ENCODE assay signal across 17 mouse cellular contexts in the genomic region with DNA sequence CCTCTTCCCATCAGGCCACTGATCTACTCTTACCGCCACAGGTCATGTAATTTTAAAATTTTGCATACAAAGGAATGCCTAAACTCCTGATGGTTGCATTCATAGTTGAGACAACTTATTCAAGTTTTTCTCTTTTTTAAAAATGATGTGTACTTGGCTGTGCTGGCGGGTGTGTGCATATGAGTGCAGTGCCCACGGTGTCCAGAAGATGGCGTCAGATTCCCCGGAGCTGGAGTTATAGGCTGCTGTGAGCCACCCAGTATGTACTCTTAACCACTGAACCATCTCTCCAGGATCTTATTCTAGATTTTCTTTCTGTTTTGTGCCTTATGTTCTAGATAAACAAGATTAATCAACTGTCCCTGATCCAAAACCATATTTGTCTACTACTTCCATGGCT.
DNase-seq lines count a peak whose midpoint lies in the region; ATAC-seq and TF ChIP-seq lines count a peak whose summit lies in the region.
"Had no signal": no experiment of that assay in that cellular context is flagged by ENCODE, and none has a peak within 500 bp of the region (broad histone marks: within the 10 kb centered on the region; RNA-seq: fewer than 3 reads in every experiment).

No protein-coding gene starts in this region.

- no peak overlapping the region for H3K9ac ChIP-seq in embryonic facial prominence, embryonic 12.5 days
- H3K9ac ChIP-seq in CH12.LX (ENCODE audit: insufficient read depth, low read depth), result no peak overlapping the region
- H3K9ac ChIP-seq: lung, embryonic 14.5 days; midbrain, embryonic 12.5 days had no signal

- H3K9me3 ChIP-seq in embryonic facial prominence, embryonic 12.5 days, result no peaks in the 10 kb centered on the region
- H3K9me3 ChIP-seq in embryonic facial prominence, embryonic 10.5 days, result peaks cover 9% of the 10 kb centered on the region; the same call in 1 of the 2 replicates
- H3K9me3 ChIP-seq in CH12.LX (replicated peaks; ENCODE audit: low read length), result peaks cover 6% of the 10 kb centered on the region
- H3K9me3 ChIP-seq: midbrain, embryonic 12.5 days had no signal

- dilution Hi-C loops in CH12.LX (cut with MboI; ENCODE audit: extremely low pct_ligation_motif_present, extremely low pct_unique_long_range_greater_than_20kb, low sequenced_read_pairs), result no loop called here

- H3K4me3 ChIP-seq in embryonic facial prominence, embryonic 12.5 days, result no peak overlapping the region
- H3K4me3 ChIP-seq in embryonic facial prominence, embryonic 10.5 days, result no peak overlapping the region
- H3K4me3 ChIP-seq in layer of hippocampus, adult 2 months, result no peak overlapping the region
- no peak overlapping the region for H3K4me3 ChIP-seq in CH12.LX (replicated peaks in 1 of 3; ENCODE audit: low read depth in 2 of 3, low read length in 2 of 3, poor library complexity in 1 of 3)
- H3K4me3 ChIP-seq: midbrain, embryonic 12.5 days had no signal

- in situ Hi-C loops in CH12.LX (cut with MboI; ENCODE audit: low pct_ligation_motif_present, low pct_unique_long_range_greater_than_20kb, low sequenced_read_pairs), result no loop called here

- 0 out of 2 replicates have a peak, but pooled peaks cover 4% of the 10 kb centered on the region for H3K27me3 ChIP-seq in embryonic facial prominence, embryonic 12.5 days
- 0 out of 2 replicates have a peak, but pooled peaks cover 7% of the 10 kb centered on the region for H3K27me3 ChIP-seq in embryonic facial prominence, embryonic 10.5 days (replicated peaks; ENCODE audit: low read depth, poor library complexity, severe bottlenecking)
- no peaks in the 10 kb centered on the region for H3K27me3 ChIP-seq in CH12.LX (replicated peaks)
- H3K27me3 ChIP-seq: midbrain, embryonic 12.5 days had no signal

- 88% methylated on average over 5 of the region's 5 CpGs for WGBS in embryonic facial prominence, embryonic 12.5 days
- 88% methylated on average over 5 of the region's 5 CpGs for WGBS in embryonic facial prominence, embryonic 10.5 days

- 0 out of 2 replicates have a peak overlapping the region, but pooled peaks have one; percentile 60 for H3K27ac ChIP-seq in embryonic facial prominence, embryonic 12.5 days
- H3K27ac ChIP-seq in embryonic facial prominence, embryonic 10.5 days (replicated peaks), result no peak overlapping the region
- H3K27ac ChIP-seq in layer of hippocampus, adult 2 months, result no peak overlapping the region
- H3K27ac ChIP-seq in CH12.LX (ENCODE audit: insufficient read depth, low read depth), result no peak overlapping the region
- H3K27ac ChIP-seq: macrophage; midbrain, embryonic 12.5 days had no signal

- no peaks in the 10 kb centered on the region for H3K79me2 ChIP-seq in CH12.LX (replicated peaks; ENCODE audit: control insufficient read depth, extremely low read depth, insufficient read depth, poor library complexity, severe bottlenecking)

- H3K36me3 ChIP-seq in embryonic facial prominence, embryonic 12.5 days, result no peaks in the 10 kb centered on the region
- no peaks in the 10 kb centered on the region for H3K36me3 ChIP-seq in embryonic facial prominence, embryonic 10.5 days (replicated peaks)
- no peaks in the 10 kb centered on the region for H3K36me3 ChIP-seq in CH12.LX (replicated peaks in 1 of 2; ENCODE audit: control insufficient read depth in 1 of 2, insufficient read depth in 1 of 2, low read length in 1 of 2)
- H3K36me3 ChIP-seq: midbrain, embryonic 12.5 days had no signal

- TF ChIP-seq EP300 in CH12.LX (IDR thresholded peaks at IDR 0.05; ENCODE audit: low read length), result no peak

- 0 out of 2 replicates have a peak, but pooled peaks cover 3% of the 10 kb centered on the region for H3K4me1 ChIP-seq in embryonic facial prominence, embryonic 12.5 days
- peaks cover 19% of the 10 kb centered on the region for H3K4me1 ChIP-seq in embryonic facial prominence, embryonic 10.5 days
- peaks cover 3 to 24% of the 10 kb centered on the region in 2 experiments for H3K4me1 ChIP-seq in CH12.LX (ENCODE audit: control insufficient read depth in 1 of 2, insufficient read depth in 2 of 2)
- H3K4me1 ChIP-seq: midbrain, embryonic 12.5 days had no signal

- no peak for TF ChIP-seq POLR2A in CH12.LX (IDR thresholded peaks at IDR 0.05; ENCODE audit: low read depth, low read length)

- ATAC-seq in embryonic facial prominence, embryonic 12.5 days (ENCODE audit: insufficient number of reproducible peaks, insufficient read depth, low FRiP score, low TSS enrichment), result no peak
- ATAC-seq in erythroid progenitor cell, adult 5-6 weeks (replicated peaks; ENCODE audit: low FRiP score, poor library complexity, severe bottlenecking), result no peak
- ATAC-seq: forebrain, embryonic 14.5 days had no signal

- TF ChIP-seq RAD21 in CH12.LX (IDR thresholded peaks at IDR 0.05; ENCODE audit: low read depth, low read length), result no peak; the same call in none of the 2 replicates

- no peak for DNase-seq in embryonic facial prominence, embryonic 10.5 days (ENCODE audit: low spot score)
- no peak for DNase-seq in layer of hippocampus, adult 2 months (ENCODE audit: low spot score in 2 of 2)
- DNase-seq in layer of hippocampus, adult 9-11 months, result no peak
- DNase-seq in CH12.LX (ENCODE audit: extremely low read depth) (no peak), ZHBTc4 (ENCODE audit: low read depth, low spot score) (peak; percentile 58), adipocyte (ENCODE audit: low spot score) (no peak)
- DNase-seq: adrenal gland, adult 2 months; cerebellum, adult 8-10 months; kidney, postnatal 10 days; lung, embryonic 14.5 days; right cerebral cortex, postnatal 14 days; thymus, postnatal 36 days had no signal

- TF ChIP-seq CTCF in layer of hippocampus, adult 2 months (conservative IDR thresholded peaks at IDR 0.05), result peak; percentile 41
- peak in 1 of 2 experiments; percentile 40; a peak in 2 of 4 replicates for TF ChIP-seq CTCF in CH12.LX (conservative IDR thresholded peaks at IDR 0.05 in 1 of 2, IDR thresholded peaks at IDR 0.05 in 1 of 2; ENCODE audit: low read depth in 2 of 2, low read length in 2 of 2)

- no peak overlapping the region for H3K4me2 ChIP-seq in embryonic facial prominence, embryonic 12.5 days (replicated peaks)
- H3K4me2 ChIP-seq in CH12.LX (ENCODE audit: insufficient read depth, low read depth, poor library complexity, severe bottlenecking), result no peak overlapping the region
- H3K4me2 ChIP-seq: lung, embryonic 14.5 days; midbrain, embryonic 12.5 days had no signal

TF ChIP-seq in CH12.LX, 34 proteins besides CTCF, POLR2A, EP300 and RAD21:
- no peak for TF ChIP-seq UBTF (IDR thresholded peaks at IDR 0.05; ENCODE audit: low read depth, low read length)
- TF ChIP-seq SMC3 (IDR thresholded peaks at IDR 0.05; ENCODE audit: low read depth, low read length), result peak; percentile 31
TF ChIP-seq in CH12.LX: peak in this region for 1.
